Mouse (Mus musculus) embryonic stem cell, embryonic (primary cell): ENCODE measurements around the gene Nckap5l.

Experiments
- CTCF ChIA-PET, 4 experiments: fragments of 300-600 bp in 2 of 4; fragments of 350-600 bp in 2 of 4; sonication (Branson Sonifier 250); formaldehyde crosslinking; loops; one replicate each; lab custom pipeline; 2022; ENCODE audit warnings: inconsistent platforms in 2 of 4; lab: Charles Lee
- POLR2A ChIA-PET, 4 experiments: fragments of 300-600 bp in 2 of 4; fragments of 350-600 bp in 2 of 4; sonication (Branson Sonifier 250); formaldehyde crosslinking; loops; one replicate each; lab custom pipeline; 2022; ENCODE audit warnings: antibody characterized with exemption in 4 of 4, inconsistent platforms in 1 of 4; lab: Charles Lee

The Nckap5l gene

GRCm38 (mm10) chr15:99473801-99474575, 16.4 kb upstream of the Nckap5l start:
- CTCF ChIA-PET, result interaction anchor here in 3 of 4 experiments (0.6 to 6.8 kb wide), 10 partner anchors 16 to 218 kb away, joined by 3 to 92 read pairs (median 3); partner anchors contain the start of gene Nckap5l (in 1 of the 3)
- POLR2A ChIA-PET, result interaction anchor here in 2 of 4 experiments (1.0 to 4.6 kb wide), 18 partner anchors 10 to 180 kb away, joined by 3 to 14 read pairs (median 6); partner anchors contain the start of genes Nckap5l (in 2 of the 2), Tmbim6 (in 2 of the 2) and Racgap1 (in 1 of the 2)

- ChIA-PET POLR2A (interaction anchor here (0.5 to 4.6 kb wide), 20 partner anchors 14 to 483 kb away, joined by 3 to 14 read pairs (median 5); partner anchors contain the start of genes Nckap5l (in 2 of the 4) and Tmbim6 (in 2 of the 4)), CTCF (interaction anchor here (0.5 to 6.8 kb wide), 11 partner anchors 53 to 457 kb away, joined by 3 to 92 read pairs (median 4); no protein-coding TSS in a partner anchor)
Measured at GRCm38 (mm10) chr15:99472972-99473371, 15.4 kb upstream of the Nckap5l start.

- ChIA-PET POLR2A (interaction anchor here (0.6 to 3.0 kb wide), 22 partner anchors 14 to 539 kb away, joined by 3 to 19 read pairs (median 4); partner anchors contain the start of genes Nckap5l (in 2 of the 4), Cox14 (in 1 of the 4), Racgap1 (in 1 of the 4) and Tuba1c (in 1 of the 4)), CTCF (interaction anchor here (0.6 to 6.8 kb wide), 55 partner anchors 10 to 1798 kb away, joined by 3 to 92 read pairs (median 4); partner anchors contain the start of genes Nckap5l (in 2 of the 4), Aqp6 (in 1 of the 4), C1ql4 (in 1 of the 4) and Cox14 (in 1 of the 4))
Measured at GRCm38 (mm10) chr15:99471677-99472063, 14.1 kb upstream of the Nckap5l start.

GRCm38 (mm10) chr15:99470971-99471676, 13.6 kb upstream of the Nckap5l start:
- ChIA-PET POLR2A (interaction anchor here (0.6 to 3.0 kb wide), 27 partner anchors 13 to 539 kb away, joined by 3 to 19 read pairs (median 4); partner anchors contain the start of genes Nckap5l (in 2 of the 4), Cox14 (in 1 of the 4), Racgap1 (in 1 of the 4) and Tmbim6 (in 1 of the 4)), CTCF (interaction anchor here (0.6 to 6.8 kb wide), 65 partner anchors 9 to 1799 kb away, joined by 3 to 92 read pairs (median 4); partner anchors contain the start of genes Nckap5l (in 3 of the 4), Cox14 (in 2 of the 4), Aqp6 (in 1 of the 4) and C1ql4 (in 1 of the 4))

- CTCF ChIA-PET, result interaction anchor here (0.5 to 6.8 kb wide), 39 partner anchors 12 to 907 kb away, joined by 3 to 92 read pairs (median 4); partner anchors contain the start of genes Nckap5l (in 3 of the 4), Cox14 (in 2 of the 4) and Faim2 (in 1 of the 4)
- POLR2A ChIA-PET, result interaction anchor here (0.6 to 3.0 kb wide), 24 partner anchors 9 to 536 kb away, joined by 3 to 19 read pairs (median 4); partner anchors contain the start of genes Nckap5l (in 2 of the 4), Cox14 (in 1 of the 4), Tuba1b (in 1 of the 4) and Tuba1c (in 1 of the 4)
Measured at GRCm38 (mm10) chr15:99470224-99470761, 12.7 kb upstream of the Nckap5l start.

GRCm38 (mm10) chr15:99469736-99470135, 12.2 kb upstream of the Nckap5l start:
- CTCF ChIA-PET, result interaction anchor here (0.5 to 6.8 kb wide), 23 partner anchors 11 to 907 kb away, joined by 3 to 92 read pairs (median 4); partner anchors contain the start of genes Nckap5l (in 2 of the 4), Cox14 (in 1 of the 4) and Faim2 (in 1 of the 4)
- POLR2A ChIA-PET, result interaction anchor here (0.7 to 3.0 kb wide), 17 partner anchors 8 to 535 kb away, joined by 3 to 19 read pairs (median 4); partner anchors contain the start of genes Nckap5l (in 2 of the 4), Cox14 (in 1 of the 4) and Tuba1b (in 1 of the 4)

GRCm38 (mm10) chr15:99469067-99469466, 11.5 kb upstream of the Nckap5l start:
- POLR2A ChIA-PET, result interaction anchor here in 2 of 4 experiments (1.2 to 3.0 kb wide), 7 partner anchors 8 to 195 kb away, joined by 3 to 15 read pairs (median 5); partner anchors contain the start of gene Tmbim6 (in 1 of the 2)
- CTCF ChIA-PET, result interaction anchor here in 3 of 4 experiments (0.6 to 6.8 kb wide), 8 partner anchors 11 to 362 kb away, joined by 3 to 92 read pairs (median 4); partner anchors contain the start of gene Nckap5l (in 1 of the 3)

- ChIA-PET POLR2A (interaction anchor here in 1 of 4 experiments (0.7 kb wide), 1 partner anchor 125 kb away, joined by 3 read pairs; no protein-coding TSS in a partner anchor), CTCF (interaction anchor here in 1 of 4 experiments (0.6 kb wide), 1 partner anchor 51 kb away, joined by 3 read pairs; no protein-coding TSS in a partner anchor)
Measured at GRCm38 (mm10) chr15:99463194-99463593, 5.6 kb upstream of the Nckap5l start.

- ChIA-PET POLR2A (interaction anchor here in 3 of 4 experiments (0.6 to 2.4 kb wide), 35 partner anchors 8 to 1774 kb away, joined by 3 to 17 read pairs (median 5); partner anchors contain the start of genes Tmbim6 (in 2 of the 3), Bcdin3d (in 1 of the 3), Mcrs1 (in 1 of the 3) and Prpf40b (in 1 of the 3)), CTCF (interaction anchor here (0.5 to 2.2 kb wide), 19 partner anchors 9 to 1662 kb away, joined by 3 to 15 read pairs (median 4); partner anchors contain the start of genes Bcdin3d (in 1 of the 4) and Tuba1c (in 1 of the 4))
Measured at GRCm38 (mm10) chr15:99456963-99457605, 464 bp downstream of the Nckap5l start.

GRCm38 (mm10) chr15:99456338-99456962, 1.1 kb downstream of the Nckap5l start:
- CTCF ChIA-PET, result no interaction called here
- POLR2A ChIA-PET, result interaction anchor here in 2 of 4 experiments (0.7 to 2.4 kb wide), 4 partner anchors 14 to 637 kb away, joined by 3 to 10 read pairs (median 4); no protein-coding TSS in a partner anchor

- ChIA-PET CTCF (no interaction called here), POLR2A (interaction anchor here in 3 of 4 experiments (0.6 to 2.2 kb wide), 11 partner anchors 15 to 828 kb away, joined by 3 to 10 read pairs (median 3); no protein-coding TSS in a partner anchor)
Measured at GRCm38 (mm10) chr15:99455415-99455814, 2.1 kb downstream of the Nckap5l start.

GRCm38 (mm10) chr15:99454585-99455279, 2.8 kb downstream of the Nckap5l start:
- ChIA-PET CTCF (interaction anchor here (0.5 to 0.9 kb wide), 10 partner anchors 28 to 1665 kb away, joined by 3 to 11 read pairs (median 4); no protein-coding TSS in a partner anchor), POLR2A (interaction anchor here in 3 of 4 experiments (0.6 to 2.2 kb wide), 11 partner anchors 16 to 940 kb away, joined by 3 to 10 read pairs (median 4); no protein-coding TSS in a partner anchor)

GRCm38 (mm10) chr15:99453153-99453900, 4.2 kb downstream of the Nckap5l start:
- ChIA-PET CTCF (interaction anchor here in 3 of 4 experiments (0.5 to 1.3 kb wide), 4 partner anchors 31 to 427 kb away, joined by 3 to 6 read pairs (median 4); no protein-coding TSS in a partner anchor), POLR2A (interaction anchor here in 2 of 4 experiments (1.1 to 1.2 kb wide), 2 partner anchors 19 to 22 kb away, joined by 3 to 5 read pairs; no protein-coding TSS in a partner anchor)
